Mouse (Mus musculus) 3T3-L1 (cell line): Measurements from ENCODE around the gene C1galt1c1.

Experiments used
- DNase-seq: peaks from one replicate; pipeline ENCODE4 v3.0.0-alpha.2; 2015; ENCODE audit warnings: low read depth, low spot score

The C1galt1c1 gene

GRCm38 (mm10) chrX:38634801-38635637 is at the start of gene C1galt1c1:
Gene C1galt1c1, minus strand, starts transcription at chrX:38635087.
- peak; percentile 90 for DNase-seq

GRCm38 (mm10) chrX:38681972-38682371 is 47.1 kb upstream of the C1galt1c1 start:
- no peak for DNase-seq

- DNase-seq: no peak
Measured at GRCm38 (mm10) chrX:38669111-38669903, 34.4 kb upstream of the C1galt1c1 start.

- no peak for DNase-seq
Measured at GRCm38 (mm10) chrX:38656206-38656883, 21.5 kb upstream of the C1galt1c1 start.

- DNase-seq: peak; percentile 5
Measured at GRCm38 (mm10) chrX:38654681-38655080, 19.8 kb upstream of the C1galt1c1 start.

GRCm38 (mm10) chrX:38653181-38653580 is 18.3 kb upstream of the C1galt1c1 start:
- DNase-seq: peak; percentile 6

- no peak for DNase-seq
Measured at GRCm38 (mm10) chrX:38651167-38651566, 16.3 kb upstream of the C1galt1c1 start.

GRCm38 (mm10) chrX:38650404-38651039 is 15.6 kb upstream of the C1galt1c1 start:
- peak; percentile 51 for DNase-seq

GRCm38 (mm10) chrX:38642183-38642582 is 7.3 kb upstream of the C1galt1c1 start:
- DNase-seq: no peak

- DNase-seq: no peak
Measured at GRCm38 (mm10) chrX:38641435-38641834, 6.5 kb upstream of the C1galt1c1 start.

GRCm38 (mm10) chrX:38635638-38635931 is 698 bp upstream of the C1galt1c1 start:
- no peak for DNase-seq

GRCm38 (mm10) chrX:38600995-38601369 is 33.9 kb downstream of the C1galt1c1 start:
- peak; percentile 51 for DNase-seq

- peak; percentile 94 for DNase-seq
Measured at GRCm38 (mm10) chrX:38600177-38600994, 34.5 kb downstream of the C1galt1c1 start, which contains the start of gene Mcts1. Gene Mcts1, plus strand, starts transcription at chrX:38600578.

- DNase-seq: peak; percentile 44
Measured at GRCm38 (mm10) chrX:38593180-38593889, 41.6 kb downstream of the C1galt1c1 start.

GRCm38 (mm10) chrX:38591749-38592148 is 43.1 kb downstream of the C1galt1c1 start:
- DNase-seq: no peak

- peak; percentile 46 for DNase-seq
Measured at GRCm38 (mm10) chrX:38589827-38590226, 45.1 kb downstream of the C1galt1c1 start.

- no peak for DNase-seq
Measured at GRCm38 (mm10) chrX:38583261-38583660, 51.6 kb downstream of the C1galt1c1 start.

- DNase-seq: no peak
Measured at GRCm38 (mm10) chrX:38581140-38581539, 53.7 kb downstream of the C1galt1c1 start.
